Mouse (Mus musculus): Measurements from ENCODE around the gene Tns2.

DNA sequence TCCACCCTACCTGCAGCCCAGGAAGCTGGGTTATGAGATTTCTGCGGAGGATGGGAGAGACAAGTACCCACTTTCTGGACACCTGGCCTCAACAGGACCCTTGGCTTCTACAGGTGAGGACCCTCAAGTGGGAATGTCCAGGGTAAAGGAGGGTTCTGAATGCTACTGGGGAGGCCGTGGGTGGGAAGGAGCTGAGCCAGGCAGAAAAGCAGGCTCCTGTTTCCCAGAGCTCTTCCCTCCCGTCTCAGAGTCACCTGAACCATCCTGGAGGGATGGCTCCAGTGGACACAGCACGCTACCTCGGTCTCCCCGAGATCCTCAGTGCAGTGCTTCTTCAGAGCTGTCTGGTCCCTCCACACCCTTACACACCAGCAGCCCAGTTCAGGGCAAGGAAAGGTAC is 12.0 kb downstream of the Tns2 start:
- TF ChIP-seq POLR2A (IDR thresholded peaks at IDR 0.05; ENCODE audit: borderline replicate concordance, low read depth, low read length) (no peak), CTCF (IDR thresholded peaks at IDR 0.05; ENCODE audit: low read depth, low read length) (no peak)

Data from bone marrow macrophage, adult 2 months (primary cell).